Mouse (Mus musculus) kidney, embryonic 16.5 days (tissue): Measurements from ENCODE around the gene Hist1h2ae. TPM values are rescaled to one million over a fixed set of nuclear protein-coding genes. Genes with fewer than 3 reads are reported as not detected.
A peak's percentile ranks its signal among the peaks of the same experiment; 100 is the strongest.

Experiments used
- ATAC-seq: fragments of 200-750 bp; cut with Nextera tagmentation; 2 replicates; pipeline ENCODE4 v1.8.0; 2017; ENCODE audit warnings: moderate TSS enrichment; ENCODE audit not compliant: low FRiP score, low TSS enrichment
- H3K27ac ChIP-seq: fragments of 300-500 bp; sonication (generic); 2 replicates; pipeline ENCODE4 v1.5.1; 2014; ENCODE audit warnings: low read length
- H3K27me3 ChIP-seq: fragments of 300-500 bp; sonication (generic); 2 replicates; pipeline ENCODE4 v1.6.1; 2014; ENCODE audit warnings: low read length, control low read depth, mixed read lengths; ENCODE audit not compliant: insufficient read depth
- H3K36me3 ChIP-seq: fragments of 300-500 bp; sonication (generic); 2 replicates; pipeline ENCODE4 v1.6.1; 2014; ENCODE audit warnings: low read length, control low read depth, mixed read lengths; ENCODE audit not compliant: insufficient read depth
- H3K4me1 ChIP-seq: fragments of 300-500 bp; sonication (generic); 2 replicates; pipeline ENCODE4 v1.6.1; 2014; ENCODE audit warnings: low read length, control low read depth, mixed read lengths; ENCODE audit not compliant: insufficient read depth
- H3K4me2 ChIP-seq: fragments of 300-500 bp; sonication (generic); replicated peaks from 2 replicates; pipeline ENCODE4 v1.6.1; 2014; ENCODE audit warnings: low read depth, low read length
- H3K4me3 ChIP-seq: fragments of 300-500 bp; sonication (generic); 2 replicates; pipeline ENCODE4 v1.5.1; 2014; ENCODE audit warnings: mild to moderate bottlenecking, low read length
- H3K9ac ChIP-seq: fragments of 300-500 bp; sonication (generic); replicated peaks from 2 replicates; pipeline ENCODE4 v1.6.1; 2014; ENCODE audit warnings: low read length
- H3K9me3 ChIP-seq: fragments of 300-500 bp; sonication (generic); 2 replicates; pipeline ENCODE4 v1.6.1; 2016; ENCODE audit warnings: low read length, control low read depth
- WGBS: fragments of 180-500 bp; shearing (Covaris S2); extraction: QIAGEN DNeasy Blood & Tissue Kit; methylation state at CpG from one replicate; pipeline ENCODE4 v1.1.7; 2014; 5-methylcytosine and 5-hydroxymethylcytosine counted together
- microRNA-seq: library from miRNA; unstranded; fragments of <30 nt; microRNA quantifications from one replicate; pipeline ENCODE4, GENCODE M21; 2016
- polyA plus RNA-seq: library from polyadenylated mRNA; unstranded; fragments of >200 nt; fragmentation: Nextera tagmentation; extraction: Ambion mirVana; gene quantifications from 2 replicates; pipeline ENCODE4 v1.2.1, GENCODE M21; 2015

Hist1h2ae gene
- polyA plus RNA-seq, 1 experiment from 2014 or later: 57.7 TPM

DNA sequence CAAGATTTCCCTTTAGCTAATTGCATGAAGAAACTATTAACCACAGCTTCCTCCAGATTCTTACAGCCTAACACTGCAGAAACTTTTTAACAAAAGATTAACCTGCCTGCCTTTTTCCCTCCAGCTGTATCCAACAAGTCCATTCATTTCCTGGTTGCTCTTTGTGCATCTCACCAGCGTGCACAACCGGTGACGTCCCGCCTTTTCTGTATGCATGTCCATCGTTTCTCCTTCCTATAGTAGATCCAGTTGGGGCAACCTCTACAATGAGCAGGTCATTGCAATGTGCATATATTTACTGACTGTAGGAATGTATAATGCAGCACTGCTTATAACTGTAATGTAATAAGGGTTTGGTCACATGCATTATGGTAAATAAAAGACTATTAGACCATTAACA is 47.0 kb downstream of the Hist1h2ae start:
- Histone ChIP-seq H3K36me3 (no peaks in the 10 kb centered on the region), H3K27me3 (no peaks in the 10 kb centered on the region), H3K4me2 (no peak overlapping the region), H3K27ac (no peak overlapping the region), H3K9me3 (no peaks in the 10 kb centered on the region), H3K9ac (no peak overlapping the region), H3K4me1 (peaks cover 18% of the 10 kb centered on the region), H3K4me3 (no peak overlapping the region)
- WGBS: 49% methylated on average over 5 of the region's 5 CpGs
- ATAC-seq: no peak

DNA sequence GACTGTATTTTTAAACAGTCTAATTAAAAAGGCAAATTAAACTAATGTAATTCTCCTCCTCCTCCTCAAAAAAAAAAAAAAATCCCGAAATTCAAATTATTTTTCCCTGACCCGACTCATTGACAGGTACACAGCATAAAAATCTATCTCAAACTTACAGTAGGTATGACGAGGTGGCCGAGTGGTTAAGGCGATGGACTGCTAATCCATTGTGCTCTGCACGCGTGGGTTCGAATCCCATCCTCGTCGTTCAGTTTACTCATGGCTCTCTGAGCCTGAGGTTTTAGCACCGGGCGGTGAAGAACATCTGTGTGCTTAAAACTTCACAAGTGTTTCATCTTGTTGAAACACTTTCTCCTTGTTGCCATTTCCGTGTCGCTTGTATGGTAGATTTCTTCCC is 49.3 kb downstream of the Hist1h2ae start:
- 2% methylated on average over 14 of the region's 14 CpGs for WGBS
- no peak overlapping the region for H3K9ac ChIP-seq
- H3K4me2 ChIP-seq: peak overlapping the region; percentile 28
- H3K9me3 ChIP-seq: no peaks in the 10 kb centered on the region
- no peaks in the 10 kb centered on the region for H3K27me3 ChIP-seq
- H3K27ac ChIP-seq: no peak overlapping the region
- H3K4me1 ChIP-seq: peaks cover 11% of the 10 kb centered on the region; the same call in 1 of the 2 replicates
- peak overlapping the region; percentile 15 for H3K4me3 ChIP-seq
- no peaks in the 10 kb centered on the region for H3K36me3 ChIP-seq
- ATAC-seq: no peak

Small RNA genes lying within 50 kb of the gene (microRNA-seq; reads per million reads assigned to microRNA genes)
- gene Gm44297: not detected
- not detected for gene Gm44359
- not detected for gene Gm44394

Other genes starting within 250 kb of the Hist1h2ae start
- gene Zfp322a, start 202.0 kb downstream of the Hist1h2ae start, polyA plus RNA-seq: 49.9 and 54.0 TPM in 2 replicates
- gene Abt1, start 147.4 kb downstream of the Hist1h2ae start, polyA plus RNA-seq: 13.7 and 14.6 TPM in 2 replicates
- 0.08 and 0.11 TPM in 2 replicates for gene Btn1a1, start 105.3 kb downstream of the Hist1h2ae start, polyA plus RNA-seq
- gene Btn2a2, start 82.4 kb downstream of the Hist1h2ae start, polyA plus RNA-seq: 0.50 and 0.54 TPM in 2 replicates
- 4.5 and 5.6 TPM in 2 replicates for gene Hist1h4h, start 40.2 kb downstream of the Hist1h2ae start, polyA plus RNA-seq
- 4.3 TPM in 2 replicates for gene Hist1h2af, start 37.3 kb downstream of the Hist1h2ae start, polyA plus RNA-seq
- gene Hist1h3g, start 35.8 kb downstream of the Hist1h2ae start, polyA plus RNA-seq: 4.6 and 6.0 TPM in 2 replicates
- gene Hist1h2bh, start 27.8 kb downstream of the Hist1h2ae start, polyA plus RNA-seq: 0.64 and 0.92 TPM in 2 replicates
- gene Hist1h3f, start 27.2 kb downstream of the Hist1h2ae start, polyA plus RNA-seq: 0.54 and 0.82 TPM in 2 replicates
- 1.5 and 2.0 TPM in 2 replicates for gene Hist1h4f, start 19.6 kb downstream of the Hist1h2ae start, polyA plus RNA-seq
- 0.37 and 0.55 TPM in 2 replicates for gene Hist1h1d, start 18.0 kb downstream of the Hist1h2ae start, polyA plus RNA-seq
- 4.7 TPM in 2 replicates for gene Hist1h3e, start 8.9 kb downstream of the Hist1h2ae start, polyA plus RNA-seq
- gene Hist1h2bg, start 176 bp upstream of the Hist1h2ae start, polyA plus RNA-seq: 8.5 and 9.1 TPM in 2 replicates
- 4.3 and 4.4 TPM in 2 replicates for gene Hist1h2bf, start 3.0 kb upstream of the Hist1h2ae start, polyA plus RNA-seq
- gene Hist1h2ad, start 3.2 kb upstream of the Hist1h2ae start, polyA plus RNA-seq: 2.5 and 3.0 TPM in 2 replicates
- 6.1 and 6.6 TPM in 2 replicates for gene Hist1h3d, start 4.5 kb upstream of the Hist1h2ae start, polyA plus RNA-seq
- gene Hist1h4d, start 10.4 kb upstream of the Hist1h2ae start, polyA plus RNA-seq: 102 TPM in 2 replicates
- gene Hist1h2be, start 49.9 kb upstream of the Hist1h2ae start, polyA plus RNA-seq: 3.2 and 3.3 TPM in 2 replicates
- 14.7 and 15.9 TPM in 2 replicates for gene Hist1h1e, start 51.3 kb upstream of the Hist1h2ae start, polyA plus RNA-seq
- gene Hist1h2ac, start 112.7 kb upstream of the Hist1h2ae start, polyA plus RNA-seq: 1.3 and 1.6 TPM in 2 replicates
- 72.4 and 78.3 TPM in 2 replicates for gene Hist1h2bc, start 113.0 kb upstream of the Hist1h2ae start, polyA plus RNA-seq
- 0.26 TPM in 1 of 2 replicates, not detected in the other for gene Hist1h1t, start 124.6 kb upstream of the Hist1h2ae start, polyA plus RNA-seq
- gene Hist1h4c, start 127.2 kb upstream of the Hist1h2ae start, polyA plus RNA-seq: 4.5 and 5.9 TPM in 2 replicates
- gene Hfe, start 139.6 kb upstream of the Hist1h2ae start, polyA plus RNA-seq: 9.3 and 9.4 TPM in 2 replicates
- 25.6 and 28.3 TPM in 2 replicates for gene Hist1h1c, start 167.6 kb upstream of the Hist1h2ae start, polyA plus RNA-seq
- gene Hist1h3c, start 174.4 kb upstream of the Hist1h2ae start, polyA plus RNA-seq: 6.8 and 9.7 TPM in 2 replicates
- gene Hist1h2bb, start 175.5 kb upstream of the Hist1h2ae start, polyA plus RNA-seq: 2.1 and 2.5 TPM in 2 replicates
- 33.6 and 37.8 TPM in 2 replicates for gene Hist1h2ab, start 179.9 kb upstream of the Hist1h2ae start, polyA plus RNA-seq
- 8.8 and 13.2 TPM in 2 replicates for gene Hist1h3b, start 181.0 kb upstream of the Hist1h2ae start, polyA plus RNA-seq
- gene Hist1h4b, start 185.8 kb upstream of the Hist1h2ae start, polyA plus RNA-seq: 4.6 and 6.0 TPM in 2 replicates
- gene Hist1h4a, start 190.0 kb upstream of the Hist1h2ae start, polyA plus RNA-seq: 0.90 TPM in 1 of 2 replicates, not detected in the other
- gene Hist1h3a, start 191.2 kb upstream of the Hist1h2ae start, polyA plus RNA-seq: 6.1 and 7.8 TPM in 2 replicates
- gene Hist1h1a, start 192.4 kb upstream of the Hist1h2ae start, polyA plus RNA-seq: 0.91 and 1.7 TPM in 2 replicates
- not detected in 2 replicates for gene Trim38, start 198.7 kb upstream of the Hist1h2ae start, polyA plus RNA-seq
- 0.39 TPM in 1 of 2 replicates, not detected in the other for gene Slc17a2, start 235.8 kb upstream of the Hist1h2ae start, polyA plus RNA-seq